Mouse (Mus musculus): Measurements from ENCODE around the gene Nwd1. TPM values are rescaled to one million over a fixed set of nuclear protein-coding genes. Genes with fewer than 3 reads are reported as not detected.
A peak's percentile ranks its signal among the peaks of the same experiment; 100 is the strongest.

Gene Nwd1
- polyA plus RNA-seq, 1 experiment from 2014 or later = 0.09 TPM

DNA sequence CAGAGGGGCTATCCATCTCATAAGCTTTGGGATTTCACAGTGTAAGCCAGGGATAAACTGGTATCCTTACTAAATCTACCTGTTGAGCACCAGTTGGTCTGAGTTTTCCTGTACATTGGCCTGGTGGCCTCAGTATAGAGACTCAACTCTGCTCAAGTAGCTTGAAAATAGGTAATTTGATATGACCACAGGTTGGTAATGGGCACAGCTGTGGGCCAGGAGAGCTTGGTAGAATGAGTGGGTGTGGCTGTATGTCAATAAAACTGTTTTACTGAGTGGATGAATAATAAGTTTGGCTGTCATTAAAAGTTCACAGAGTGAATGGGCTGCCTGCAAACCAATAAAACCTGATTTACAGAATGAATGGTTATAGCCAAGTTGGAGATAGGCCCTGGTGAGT lies 90.4 kb downstream of the Nwd1 start:
- no peak for ATAC-seq (ENCODE audit: low FRiP score, low TSS enrichment)
- no peaks in the 10 kb centered on the region for H3K27me3 ChIP-seq (ENCODE audit: insufficient read depth, low read length)
- no peak overlapping the region for H3K27ac ChIP-seq (ENCODE audit: low read length)
- H3K4me1 ChIP-seq (ENCODE audit: insufficient read depth, low read length) = no peaks in the 10 kb centered on the region
- no peak overlapping the region for H3K4me3 ChIP-seq (ENCODE audit: low read length)
- peaks cover 74% of the 10 kb centered on the region for H3K36me3 ChIP-seq (ENCODE audit: insufficient read depth, low read length)
- H3K4me2 ChIP-seq (replicated peaks; ENCODE audit: low read depth, low read length) = no peak overlapping the region
- no peak overlapping the region for H3K9ac ChIP-seq (replicated peaks; ENCODE audit: low read length)
- H3K9me3 ChIP-seq (ENCODE audit: low read length) = no peaks in the 10 kb centered on the region

DNA sequence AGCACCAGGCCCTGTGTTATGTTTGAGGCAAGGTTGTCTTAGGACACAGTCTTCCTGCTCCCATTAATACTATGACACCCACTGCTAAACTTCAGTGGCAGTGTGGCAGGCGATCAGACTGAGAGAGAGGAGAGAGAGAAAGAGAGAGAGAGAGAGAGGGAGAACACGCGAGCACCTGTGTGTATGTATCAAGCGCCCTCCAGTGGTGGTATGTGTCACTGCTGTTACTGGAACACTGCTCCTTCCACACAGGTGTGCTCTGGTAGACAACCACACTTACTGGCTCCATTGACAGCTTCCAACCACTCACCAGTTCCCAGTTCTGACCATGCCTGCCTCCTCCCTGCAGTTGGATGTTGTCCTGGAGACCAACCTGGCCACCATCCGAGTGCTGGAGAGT lies 99.5 kb downstream of the Nwd1 start:
- H3K36me3 ChIP-seq (ENCODE audit: insufficient read depth, low read length) = peaks cover 83% of the 10 kb centered on the region
- no peaks in the 10 kb centered on the region for H3K27me3 ChIP-seq (ENCODE audit: insufficient read depth, low read length)
- H3K4me2 ChIP-seq (replicated peaks; ENCODE audit: low read depth, low read length) = no peak overlapping the region
- no peaks in the 10 kb centered on the region for H3K9me3 ChIP-seq (ENCODE audit: low read length)
- 52% methylated on average over 5 of the region's 5 CpGs for WGBS
- H3K27ac ChIP-seq (ENCODE audit: low read length) = no peak overlapping the region
- no peaks in the 10 kb centered on the region for H3K4me1 ChIP-seq (ENCODE audit: insufficient read depth, low read length)
- no peak for ATAC-seq (ENCODE audit: low FRiP score, low TSS enrichment)
- no peak overlapping the region for H3K4me3 ChIP-seq (ENCODE audit: low read length)
- no peak overlapping the region for H3K9ac ChIP-seq (replicated peaks; ENCODE audit: low read length)

DNA sequence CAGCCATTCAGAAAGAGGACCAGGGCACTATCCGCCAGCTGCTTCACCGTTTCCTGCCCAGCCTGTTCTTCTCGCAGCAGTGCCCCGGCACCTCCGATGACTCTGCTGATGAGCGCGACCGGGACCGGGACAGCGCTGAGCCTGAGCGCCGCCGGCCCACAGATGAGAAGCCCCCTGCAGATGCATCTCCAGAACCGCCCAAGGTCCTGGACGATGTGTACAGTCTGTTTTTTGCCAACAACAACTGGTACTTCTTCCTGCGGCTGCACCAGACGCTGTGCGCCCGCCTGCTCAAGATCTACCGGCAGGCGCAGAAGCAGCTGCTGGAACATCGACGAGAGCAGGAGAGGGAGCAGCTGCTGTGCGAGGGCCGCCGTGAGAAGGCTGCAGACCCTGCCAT lies 103.3 kb downstream of the Nwd1 start:
- ATAC-seq (ENCODE audit: low FRiP score, low TSS enrichment) = no peak
- H3K9ac ChIP-seq (replicated peaks; ENCODE audit: low read length) = no peak overlapping the region
- no peak overlapping the region for H3K27ac ChIP-seq (ENCODE audit: low read length)
- no peaks in the 10 kb centered on the region for H3K27me3 ChIP-seq (ENCODE audit: insufficient read depth, low read length)
- no peaks in the 10 kb centered on the region for H3K9me3 ChIP-seq (ENCODE audit: low read length)
- H3K4me2 ChIP-seq (replicated peaks; ENCODE audit: low read depth, low read length) = no peak overlapping the region
- H3K4me1 ChIP-seq (ENCODE audit: insufficient read depth, low read length) = no peaks in the 10 kb centered on the region
- peaks cover 95% of the 10 kb centered on the region for H3K36me3 ChIP-seq (ENCODE audit: insufficient read depth, low read length)
- H3K4me3 ChIP-seq (ENCODE audit: low read length) = no peak overlapping the region
- 93% methylated on average over 24 of the region's 26 CpGs for WGBS

DNA sequence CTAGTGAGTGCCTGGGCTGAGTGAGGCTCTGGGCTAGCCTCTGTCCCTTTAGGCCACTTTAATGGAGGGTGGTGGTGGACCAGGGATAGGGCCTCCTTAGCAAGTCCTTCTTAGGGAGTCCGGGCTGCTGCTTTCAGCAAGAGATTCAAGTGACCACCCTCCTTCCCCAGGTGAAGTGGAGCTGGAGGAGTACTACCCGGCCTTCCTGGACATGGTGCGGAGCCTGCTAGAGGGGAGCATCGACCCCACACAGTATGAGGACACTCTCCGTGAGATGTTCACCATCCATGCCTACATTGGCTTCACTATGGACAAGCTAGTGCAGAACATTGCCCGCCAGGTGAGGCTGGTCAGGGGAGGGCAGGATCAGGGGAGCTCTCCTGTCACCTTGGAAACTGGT lies 103.8 kb downstream of the Nwd1 start:
- H3K36me3 ChIP-seq (ENCODE audit: insufficient read depth, low read length) = peaks cover 90% of the 10 kb centered on the region
- no peaks in the 10 kb centered on the region for H3K27me3 ChIP-seq (ENCODE audit: insufficient read depth, low read length)
- WGBS = 94% methylated on average over 6 of the region's 6 CpGs
- no peak overlapping the region for H3K4me3 ChIP-seq (ENCODE audit: low read length)
- H3K9ac ChIP-seq (replicated peaks; ENCODE audit: low read length) = no peak overlapping the region
- ATAC-seq (ENCODE audit: low FRiP score, low TSS enrichment) = no peak
- H3K4me2 ChIP-seq (replicated peaks; ENCODE audit: low read depth, low read length) = no peak overlapping the region
- no peak overlapping the region for H3K27ac ChIP-seq (ENCODE audit: low read length)
- H3K4me1 ChIP-seq (ENCODE audit: insufficient read depth, low read length) = no peaks in the 10 kb centered on the region
- H3K9me3 ChIP-seq (ENCODE audit: low read length) = no peaks in the 10 kb centered on the region

DNA sequence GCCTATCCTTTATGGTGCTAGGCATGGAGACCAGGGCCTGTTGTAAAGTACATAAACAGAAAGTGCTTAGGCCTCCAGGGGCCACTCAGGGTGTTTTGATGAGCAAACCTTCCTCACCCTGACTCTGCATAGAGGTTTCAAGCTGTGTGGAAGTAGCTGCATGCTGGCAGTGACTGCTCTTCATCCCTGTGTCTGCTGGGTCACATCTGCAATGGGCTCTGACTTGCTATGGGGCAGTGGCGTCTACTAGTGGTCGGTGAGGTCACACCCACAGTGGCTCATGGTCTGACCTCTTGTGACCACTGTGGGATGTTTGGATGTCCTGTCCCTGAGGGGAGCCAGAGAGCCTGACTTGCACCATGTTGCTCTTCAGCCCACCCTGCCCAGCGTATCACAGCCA lies 104.6 kb downstream of the Nwd1 start:
- Histone ChIP-seq H3K27ac (ENCODE audit: low read length) (no peak overlapping the region), H3K9ac (replicated peaks; ENCODE audit: low read length) (no peak overlapping the region), H3K4me2 (replicated peaks; ENCODE audit: low read depth, low read length) (no peak overlapping the region), H3K4me1 (ENCODE audit: insufficient read depth, low read length) (no peaks in the 10 kb centered on the region), H3K36me3 (ENCODE audit: insufficient read depth, low read length) (peaks cover 90% of the 10 kb centered on the region), H3K4me3 (ENCODE audit: low read length) (no peak overlapping the region), H3K27me3 (ENCODE audit: insufficient read depth, low read length) (no peaks in the 10 kb centered on the region), H3K9me3 (ENCODE audit: low read length) (no peaks in the 10 kb centered on the region)
- no peak for ATAC-seq (ENCODE audit: low FRiP score, low TSS enrichment)
- WGBS = 83% methylated on average over 3 of the region's 3 CpGs

DNA sequence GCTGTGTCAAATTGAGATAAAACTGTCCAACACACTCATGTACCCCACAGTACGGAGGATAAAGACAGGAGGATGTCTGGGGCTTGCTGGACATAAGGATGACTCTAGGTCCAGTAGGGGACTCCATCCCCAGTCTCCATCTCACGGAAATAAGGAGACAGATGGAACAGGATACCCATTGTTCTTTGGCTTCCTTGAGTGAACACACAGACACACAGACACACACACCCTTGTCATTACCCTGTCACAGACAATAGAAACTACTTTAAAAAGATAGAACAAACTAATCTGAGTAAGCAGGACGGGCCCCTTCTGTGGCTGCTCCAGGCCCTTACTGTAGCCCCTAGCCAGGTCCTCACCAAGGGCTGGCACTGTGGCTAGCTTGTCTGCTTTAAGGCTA lies 105.8 kb downstream of the Nwd1 start:
- Histone ChIP-seq H3K9me3 (ENCODE audit: low read length) (no peaks in the 10 kb centered on the region), H3K36me3 (ENCODE audit: insufficient read depth, low read length) (peaks cover 90% of the 10 kb centered on the region), H3K4me2 (replicated peaks; ENCODE audit: low read depth, low read length) (no peak overlapping the region), H3K4me3 (ENCODE audit: low read length) (no peak overlapping the region), H3K4me1 (ENCODE audit: insufficient read depth, low read length) (no peaks in the 10 kb centered on the region), H3K9ac (replicated peaks; ENCODE audit: low read length) (no peak overlapping the region), H3K27me3 (ENCODE audit: insufficient read depth, low read length) (no peaks in the 10 kb centered on the region), H3K27ac (ENCODE audit: low read length) (0 out of 2 replicates have a peak overlapping the region, but pooled peaks have one; percentile 18)
- ATAC-seq (ENCODE audit: low FRiP score, low TSS enrichment) = no peak
- WGBS = 70% methylated on average over 3 of the region's 3 CpGs

DNA sequence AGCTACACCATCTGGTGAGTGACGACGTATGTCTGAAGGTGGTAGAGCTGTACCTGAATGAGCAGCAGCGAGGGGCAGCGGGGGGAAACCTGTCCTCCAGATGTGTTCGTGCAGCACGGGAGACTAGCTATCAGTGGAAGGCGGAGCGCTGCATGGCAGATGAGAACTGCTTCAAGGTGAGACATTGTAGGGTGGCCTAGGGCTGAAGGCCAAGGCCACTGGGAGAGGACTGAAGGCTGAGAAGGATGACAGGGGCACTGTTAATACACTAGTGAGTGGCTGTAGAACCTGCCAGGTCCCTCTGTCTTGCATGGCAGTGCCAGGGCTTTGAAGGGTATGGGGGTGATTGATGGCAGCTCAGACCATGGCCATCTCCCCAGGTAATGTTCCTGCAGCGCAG lies 106.7 kb downstream of the Nwd1 start:
- ATAC-seq (ENCODE audit: low FRiP score, low TSS enrichment) = no peak
- H3K27ac ChIP-seq (ENCODE audit: low read length) = no peak overlapping the region
- WGBS = 90% methylated on average over 9 of the region's 9 CpGs
- H3K4me2 ChIP-seq (replicated peaks; ENCODE audit: low read depth, low read length) = no peak overlapping the region
- no peaks in the 10 kb centered on the region for H3K9me3 ChIP-seq (ENCODE audit: low read length)
- no peak overlapping the region for H3K4me3 ChIP-seq (ENCODE audit: low read length)
- H3K4me1 ChIP-seq (ENCODE audit: insufficient read depth, low read length) = no peaks in the 10 kb centered on the region
- H3K36me3 ChIP-seq (ENCODE audit: insufficient read depth, low read length) = peaks cover 89% of the 10 kb centered on the region
- no peak overlapping the region for H3K9ac ChIP-seq (replicated peaks; ENCODE audit: low read length)
- H3K27me3 ChIP-seq (ENCODE audit: insufficient read depth, low read length) = no peaks in the 10 kb centered on the region

DNA sequence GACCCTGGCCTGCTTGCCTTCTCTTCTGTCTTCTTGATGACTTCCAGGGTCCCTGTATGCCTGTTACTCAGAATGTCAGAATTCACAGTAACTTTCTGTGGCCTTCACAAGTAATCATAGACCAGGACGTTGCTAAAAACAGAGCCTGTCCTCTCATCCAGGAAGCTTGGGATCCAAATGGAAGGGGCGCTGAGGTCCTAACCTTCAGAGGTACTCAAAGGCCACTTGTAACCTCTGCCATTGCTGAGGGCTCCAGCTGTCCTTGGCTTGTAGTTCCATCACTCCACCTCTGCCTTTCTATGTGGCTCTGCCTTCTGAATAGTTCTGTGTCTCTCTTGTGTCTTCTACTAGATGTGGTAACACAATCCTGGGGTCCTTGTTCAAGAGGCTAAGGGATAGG lies 107.3 kb downstream of the Nwd1 start:
- Histone ChIP-seq H3K9ac (replicated peaks; ENCODE audit: low read length) (no peak overlapping the region), H3K27ac (ENCODE audit: low read length) (no peak overlapping the region), H3K27me3 (ENCODE audit: insufficient read depth, low read length) (no peaks in the 10 kb centered on the region), H3K36me3 (ENCODE audit: insufficient read depth, low read length) (peaks cover 89% of the 10 kb centered on the region), H3K4me1 (ENCODE audit: insufficient read depth, low read length) (no peaks in the 10 kb centered on the region), H3K4me3 (ENCODE audit: low read length) (no peak overlapping the region), H3K4me2 (replicated peaks; ENCODE audit: low read depth, low read length) (no peak overlapping the region), H3K9me3 (ENCODE audit: low read length) (no peaks in the 10 kb centered on the region)
- no peak for ATAC-seq (ENCODE audit: low FRiP score, low TSS enrichment)
- 86% methylated on average over 2 of the region's 2 CpGs for WGBS

DNA sequence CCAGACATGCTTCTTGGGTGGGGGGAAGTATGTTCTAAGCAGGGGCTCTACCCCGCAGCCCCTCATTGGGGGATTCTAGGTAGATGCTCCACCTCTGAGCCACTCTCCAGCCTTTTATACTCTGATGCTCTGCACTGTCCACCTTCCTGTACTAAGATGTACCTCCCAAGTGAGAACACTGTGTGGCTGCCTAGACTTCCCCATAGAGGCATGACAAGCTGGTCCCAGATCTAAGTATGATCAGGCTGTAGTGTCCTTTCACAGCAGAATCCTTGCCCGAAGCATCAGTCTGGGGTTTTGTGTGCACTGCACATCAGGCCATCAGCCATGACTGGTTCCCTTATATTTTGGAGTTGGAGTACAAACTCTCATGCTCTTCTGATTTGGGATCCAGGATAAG lies 109.5 kb downstream of the Nwd1 start:
- ATAC-seq (ENCODE audit: low FRiP score, low TSS enrichment) = no peak
- Histone ChIP-seq H3K4me1 (ENCODE audit: insufficient read depth, low read length) (no peaks in the 10 kb centered on the region), H3K4me3 (ENCODE audit: low read length) (no peak overlapping the region), H3K36me3 (ENCODE audit: insufficient read depth, low read length) (peaks cover 69% of the 10 kb centered on the region), H3K27ac (ENCODE audit: low read length) (no peak overlapping the region), H3K9me3 (ENCODE audit: low read length) (no peaks in the 10 kb centered on the region), H3K4me2 (replicated peaks; ENCODE audit: low read depth, low read length) (no peak overlapping the region), H3K27me3 (ENCODE audit: insufficient read depth, low read length) (no peaks in the 10 kb centered on the region), H3K9ac (replicated peaks; ENCODE audit: low read length) (no peak overlapping the region)
- 95% methylated on average over 2 of the region's 2 CpGs for WGBS

DNA sequence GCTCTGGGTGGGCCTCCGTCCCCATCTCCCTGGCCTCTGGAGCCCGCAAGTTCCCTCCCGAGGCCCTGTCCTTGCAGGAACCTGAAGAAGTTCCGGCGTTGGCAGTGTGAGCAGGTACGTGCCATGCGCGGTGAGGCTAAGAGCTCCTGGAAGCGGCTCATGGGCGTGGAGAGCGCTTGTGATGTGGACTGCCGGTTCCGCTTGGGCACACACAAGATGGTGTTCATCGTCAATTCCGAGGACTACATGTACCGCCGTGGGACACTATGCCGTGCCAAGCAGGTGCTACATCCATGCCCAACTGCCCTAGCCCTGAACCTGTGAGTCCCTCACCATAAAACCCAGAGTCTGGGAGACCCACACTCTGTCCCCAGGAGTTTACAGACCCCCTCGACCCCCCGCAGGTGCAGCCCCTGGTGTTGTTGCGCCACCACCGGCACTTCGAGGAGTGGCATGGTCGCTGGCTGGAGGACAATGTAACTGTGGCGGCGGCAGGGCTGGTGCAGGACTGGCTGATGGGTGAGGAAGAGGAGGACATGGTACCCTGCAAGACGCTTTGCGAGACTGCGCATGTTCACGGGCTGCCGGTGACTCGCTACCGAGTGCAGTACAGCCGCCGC lies 110.4 kb downstream of the Nwd1 start:
- no peak for ATAC-seq (ENCODE audit: low FRiP score, low TSS enrichment)
- 97% methylated on average over 35 of the region's 35 CpGs for WGBS
- Histone ChIP-seq H3K4me1 (ENCODE audit: insufficient read depth, low read length) (no peaks in the 10 kb centered on the region), H3K27ac (ENCODE audit: low read length) (no peak overlapping the region), H3K9me3 (ENCODE audit: low read length) (no peaks in the 10 kb centered on the region), H3K36me3 (ENCODE audit: insufficient read depth, low read length) (peaks cover 60% of the 10 kb centered on the region), H3K27me3 (ENCODE audit: insufficient read depth, low read length) (no peaks in the 10 kb centered on the region), H3K4me2 (replicated peaks; ENCODE audit: low read depth, low read length) (no peak overlapping the region), H3K4me3 (ENCODE audit: low read length) (no peak overlapping the region), H3K9ac (replicated peaks; ENCODE audit: low read length) (no peak overlapping the region)
